Mouse (Mus musculus) heart, adult 8-10 months (tissue): ENCODE measurements around the gene Cttnbp2nl. TPM values are rescaled to one million over a fixed set of nuclear protein-coding genes. Genes with fewer than 3 reads are reported as not detected.

Experiments
- DNase-seq: peaks from one replicate; pipeline ENCODE4 v3.0.0; 2022; ENCODE audit warnings: low spot score
- total RNA-seq, 4 experiments: library from RNA; stranded (reverse); gene quantifications; 2 replicates each; pipeline ENCODE4 v1.2.4; 2022

The Cttnbp2nl gene
- total RNA-seq, 4 experiments from 2014 or later, result 14.0 to 21.4 (median 15.6) TPM

DNA sequence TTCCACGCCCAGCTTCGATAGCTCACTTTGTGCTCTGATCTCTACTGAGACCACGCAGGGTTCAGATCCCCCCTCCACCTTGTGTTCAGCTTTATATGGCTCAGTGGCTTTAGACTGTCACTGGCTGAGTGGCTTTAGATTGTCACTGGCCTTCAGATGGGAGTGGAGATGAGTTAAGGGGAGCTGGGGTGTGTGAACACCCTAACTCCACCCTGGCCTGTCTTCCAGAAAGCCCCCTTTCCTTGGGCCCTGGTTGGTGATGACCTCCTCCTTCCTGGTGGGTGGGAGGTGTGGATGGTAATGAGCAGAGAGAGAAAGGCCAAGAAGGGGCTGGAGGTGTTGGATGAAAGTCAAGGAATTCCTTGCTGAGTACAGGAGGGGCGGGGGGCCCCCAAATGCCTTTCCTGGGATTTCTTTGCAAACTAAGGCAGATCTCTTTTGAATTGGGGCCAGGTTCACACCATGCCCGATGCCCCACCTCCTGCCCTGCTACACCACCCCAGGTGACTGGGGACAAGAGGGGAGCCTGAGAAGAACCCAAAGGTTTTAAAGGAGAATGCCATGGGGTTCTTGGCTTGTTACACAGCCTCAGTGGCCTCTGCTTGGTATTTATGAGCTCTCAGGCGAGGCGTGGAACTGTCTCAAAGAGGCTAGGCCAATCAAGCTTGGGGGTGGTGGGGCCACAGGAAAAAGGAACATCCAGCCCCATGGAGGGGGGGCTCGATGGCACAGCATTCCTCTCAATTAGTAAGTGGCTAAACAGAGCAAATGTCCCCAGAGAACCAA, 87.7 kb downstream of the Cttnbp2nl start:
- no peak for DNase-seq

DNA sequence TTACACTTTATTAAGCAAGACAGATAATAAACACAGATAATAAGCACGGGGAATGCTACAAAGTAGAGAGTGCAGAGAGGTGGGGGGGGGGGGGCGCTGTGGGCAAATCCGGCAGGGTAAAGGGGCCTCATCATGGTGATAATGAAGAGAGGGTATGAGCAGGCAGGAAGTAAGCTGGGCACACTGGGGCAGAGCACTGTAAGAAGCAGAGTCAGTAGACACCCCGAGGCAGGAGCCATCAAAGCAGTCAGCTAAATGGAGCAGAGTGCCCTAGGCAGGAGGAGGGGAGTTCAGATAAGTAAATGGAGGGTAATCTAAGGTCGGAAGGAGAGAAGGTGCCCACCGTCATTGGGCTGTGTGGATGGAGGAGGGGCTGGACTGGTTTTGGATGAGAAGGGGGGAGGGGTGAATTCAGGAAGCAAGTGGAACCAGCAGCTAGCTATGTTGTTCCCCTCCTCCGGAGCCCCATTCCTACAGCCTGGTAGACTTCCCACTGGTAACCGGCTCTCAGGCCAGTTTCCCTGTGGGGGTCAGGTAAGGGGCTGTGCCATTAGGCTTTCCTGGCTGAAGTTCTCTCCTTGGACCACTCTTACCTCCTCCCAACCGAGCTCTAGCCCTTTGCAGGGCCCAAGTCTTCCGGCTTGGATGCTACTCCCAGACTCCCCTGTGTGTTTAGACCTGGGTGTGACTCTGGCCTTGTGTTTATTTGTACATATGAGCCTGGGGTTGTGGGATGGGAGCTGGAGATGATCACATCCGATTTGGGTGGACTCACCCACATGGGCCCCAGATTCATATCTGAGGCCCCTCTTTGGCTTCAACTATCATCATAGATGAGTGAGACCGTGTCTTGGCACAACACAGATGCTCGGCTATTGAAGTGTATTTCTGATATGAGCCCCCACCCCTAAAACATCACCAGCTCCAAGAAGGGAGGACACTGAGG, 89.3 kb downstream of the Cttnbp2nl start:
- DNase-seq, result no peak

DNA sequence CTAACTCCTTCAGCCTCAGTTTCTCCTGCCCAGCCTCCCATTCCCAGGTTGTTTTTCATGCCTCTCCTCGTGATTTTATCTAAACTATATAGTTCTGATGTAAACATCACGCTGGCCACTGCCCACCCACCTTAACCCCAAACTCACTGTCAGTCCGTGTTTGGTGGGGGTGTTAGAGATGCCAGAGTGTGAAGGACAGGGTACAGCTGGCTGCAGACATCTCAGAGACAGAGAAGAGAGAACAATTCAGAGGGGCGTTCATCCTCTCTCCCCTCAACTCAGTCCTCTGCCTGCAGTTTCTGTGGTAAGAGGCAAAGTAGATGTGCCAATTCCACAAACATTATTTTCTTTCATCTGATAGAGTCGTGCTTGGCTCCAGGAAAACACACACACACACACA, 90.1 kb downstream of the Cttnbp2nl start:
- no peak for DNase-seq

DNA sequence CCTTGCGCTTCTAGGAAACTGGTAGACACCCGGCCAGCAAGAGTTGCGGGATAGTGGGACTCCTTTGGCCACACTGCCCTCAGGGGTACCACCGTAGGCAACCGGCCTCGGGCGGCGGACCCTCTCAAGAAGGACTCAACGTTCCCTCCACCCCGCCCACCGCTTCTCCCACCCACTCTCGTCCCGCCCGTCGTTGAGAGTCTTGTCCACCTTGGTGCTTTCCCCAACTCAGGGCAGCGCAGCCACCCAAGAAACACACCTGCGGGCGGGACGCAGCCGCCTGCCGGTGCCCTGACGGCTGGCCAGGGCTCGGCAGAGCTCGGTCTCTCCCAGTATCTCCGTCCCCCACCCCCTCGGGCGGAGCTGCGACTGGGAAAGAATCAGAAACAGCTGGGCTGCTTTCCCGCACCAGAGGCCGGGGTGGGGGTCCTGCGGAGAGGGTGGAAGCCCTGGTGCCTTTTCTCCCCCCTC, 90.8 kb downstream of the Cttnbp2nl start:
- DNase-seq, result no peak

DNA sequence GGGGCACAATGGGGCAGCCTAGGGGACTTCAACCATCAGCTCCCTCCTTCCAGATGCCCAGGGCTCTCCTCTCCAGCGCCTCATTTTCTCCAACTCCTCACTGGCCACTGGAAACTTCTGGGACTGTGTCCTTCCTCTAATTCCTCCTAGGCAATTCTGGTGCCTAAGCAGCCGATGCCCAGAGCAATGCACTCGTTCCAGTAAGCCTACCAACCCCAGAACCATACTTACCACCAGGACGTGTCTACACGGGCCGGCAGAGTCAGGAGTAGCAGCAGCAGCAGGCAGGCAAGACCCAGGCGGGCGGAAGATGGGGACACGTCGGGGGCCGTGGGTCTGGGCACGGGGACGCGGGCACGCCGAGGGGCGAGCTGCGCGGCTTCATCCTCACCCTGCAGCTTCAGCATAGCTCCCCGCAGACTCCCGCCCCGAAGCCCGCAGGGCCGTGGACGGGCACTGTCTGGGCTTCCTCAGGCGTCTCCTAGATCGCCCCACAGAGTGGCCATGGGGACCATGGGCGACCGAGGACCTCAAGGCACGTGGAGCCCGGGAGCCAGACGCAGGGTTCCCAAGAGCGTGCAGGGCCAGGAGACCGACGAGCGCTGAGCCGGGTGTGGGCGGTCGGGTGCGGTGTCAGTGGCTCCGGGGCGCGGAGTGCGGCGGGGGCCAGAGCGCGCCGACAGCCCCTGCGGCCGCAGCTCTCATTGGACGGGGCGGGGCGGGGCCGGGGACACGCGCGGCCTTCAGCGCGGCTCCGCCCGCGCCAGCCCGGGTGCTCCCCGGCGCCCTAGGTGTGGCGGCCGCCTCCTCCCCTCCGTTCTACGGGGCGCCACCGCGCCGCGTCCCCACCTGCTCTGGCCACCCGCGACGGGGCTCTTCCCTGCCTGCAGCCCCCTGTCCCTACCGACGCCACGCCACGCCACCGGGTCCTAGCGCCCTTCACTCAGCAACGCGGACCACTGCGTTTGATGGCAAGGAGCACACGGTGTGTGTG, 91.6 kb downstream of the Cttnbp2nl start, which contains the start of gene Wnt2b:
TSS of gene Wnt2b (minus strand) at position 856 of the 994 bp plus-strand sequence.
- DNase-seq, result no peak

DNA sequence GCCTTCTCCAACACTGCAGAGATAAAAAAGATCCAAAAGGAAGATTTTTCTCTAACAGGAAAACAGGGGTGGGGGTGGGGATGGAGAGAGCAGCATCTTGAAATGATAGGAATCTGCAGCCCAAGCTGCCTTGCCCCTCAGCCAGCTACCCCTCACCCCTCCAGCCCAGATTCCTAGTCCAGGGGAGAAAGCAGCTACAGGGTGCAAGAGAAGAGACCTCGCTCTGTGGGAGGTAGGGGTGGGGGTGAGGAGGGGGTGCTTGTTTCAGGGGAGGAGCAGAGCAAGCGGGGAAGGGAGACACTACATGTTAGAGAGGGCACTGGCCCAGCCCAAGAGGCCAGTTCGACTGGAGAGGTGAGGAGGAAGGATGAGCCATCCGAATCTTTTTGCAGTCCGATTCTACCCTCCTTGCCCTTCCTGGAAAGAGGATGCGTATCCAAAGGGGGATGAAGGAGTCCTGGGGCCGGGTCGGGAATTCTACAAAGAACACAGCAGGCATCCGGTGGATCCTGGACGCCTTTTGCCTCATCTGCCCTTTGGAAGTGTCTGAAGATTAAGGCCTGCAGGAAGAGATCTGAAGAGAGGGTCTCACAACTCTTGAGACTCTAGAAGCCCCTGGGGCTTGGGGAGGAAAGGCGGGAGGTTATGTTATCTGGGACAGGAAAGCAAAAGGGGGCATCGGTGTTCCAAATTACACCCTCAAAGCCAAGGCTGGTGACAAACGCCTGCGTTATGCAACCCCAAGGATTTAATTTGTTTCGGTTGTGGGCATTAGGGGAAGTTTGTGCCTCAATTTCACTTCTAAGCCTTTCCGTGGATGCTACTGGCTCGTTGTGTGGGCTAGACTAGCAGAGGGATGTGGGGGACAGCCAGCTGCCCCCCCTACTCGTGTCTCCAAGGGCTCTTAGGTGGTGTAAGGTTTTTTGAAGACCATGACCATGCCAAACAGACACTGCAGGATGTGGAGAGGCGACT, 92.6 kb downstream of the Cttnbp2nl start:
- no peak for DNase-seq

DNA sequence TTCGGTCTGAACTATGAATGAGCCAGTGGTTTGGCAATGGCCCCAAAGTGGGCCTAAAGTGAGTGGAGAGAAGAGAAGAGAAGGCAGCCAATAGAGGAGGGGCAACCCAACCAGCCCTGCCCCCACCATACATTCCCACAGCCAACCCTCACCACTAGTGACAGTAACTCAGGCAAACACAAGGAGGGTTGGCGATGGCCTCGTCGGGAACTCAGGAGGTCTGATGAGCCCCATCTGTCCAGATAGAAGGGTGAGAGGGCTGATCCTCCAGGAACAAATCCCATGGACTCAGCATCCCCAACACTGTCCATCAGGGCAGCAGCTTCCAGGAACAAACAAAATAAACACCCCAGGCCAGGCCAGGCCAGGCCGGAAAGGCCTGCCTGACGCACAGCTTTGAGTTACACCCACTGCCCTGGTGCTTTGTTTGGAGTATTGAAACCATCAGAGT, 96.8 kb downstream of the Cttnbp2nl start:
- no peak for DNase-seq

DNA sequence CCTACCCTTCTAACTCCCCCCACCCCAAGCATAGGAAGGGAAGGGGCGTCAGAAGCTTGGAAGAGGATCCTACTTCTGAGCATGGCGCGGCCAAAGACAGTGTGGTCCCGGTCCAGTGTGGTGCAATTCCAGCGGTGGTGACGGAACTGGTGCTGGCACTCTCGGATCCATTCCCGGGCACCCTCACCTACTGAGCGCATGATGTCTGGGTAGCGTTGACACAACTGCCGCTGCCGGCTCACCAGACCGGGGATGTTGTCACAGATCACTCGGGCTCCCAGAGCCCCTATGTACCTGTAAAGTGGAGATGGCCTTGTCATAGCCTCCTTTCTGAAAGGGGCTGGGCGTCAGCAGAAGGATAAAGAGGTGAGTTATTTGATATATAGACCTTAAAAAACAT, 98.4 kb downstream of the Cttnbp2nl start:
- no peak for DNase-seq

DNA sequence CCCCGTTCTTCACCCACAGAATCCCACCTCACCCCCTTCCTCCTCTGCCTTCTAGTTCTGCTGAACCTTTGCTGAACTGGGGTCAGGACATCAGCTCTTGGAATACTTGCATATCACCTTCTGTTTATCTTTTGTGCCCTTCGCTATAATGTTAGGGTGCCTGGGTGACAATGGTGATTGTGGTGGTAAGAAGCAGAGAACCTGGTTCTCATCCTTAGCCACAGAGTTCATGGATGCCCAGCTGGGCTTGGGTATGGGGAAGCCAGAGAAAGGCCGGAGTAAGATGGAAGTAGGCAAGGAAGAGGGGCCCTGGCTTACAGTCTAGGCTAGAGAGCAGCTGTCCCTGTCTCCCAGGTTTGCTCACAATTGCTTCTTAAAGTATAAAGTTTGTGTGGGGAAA, 98.8 kb downstream of the Cttnbp2nl start:
- no peak for DNase-seq

DNA sequence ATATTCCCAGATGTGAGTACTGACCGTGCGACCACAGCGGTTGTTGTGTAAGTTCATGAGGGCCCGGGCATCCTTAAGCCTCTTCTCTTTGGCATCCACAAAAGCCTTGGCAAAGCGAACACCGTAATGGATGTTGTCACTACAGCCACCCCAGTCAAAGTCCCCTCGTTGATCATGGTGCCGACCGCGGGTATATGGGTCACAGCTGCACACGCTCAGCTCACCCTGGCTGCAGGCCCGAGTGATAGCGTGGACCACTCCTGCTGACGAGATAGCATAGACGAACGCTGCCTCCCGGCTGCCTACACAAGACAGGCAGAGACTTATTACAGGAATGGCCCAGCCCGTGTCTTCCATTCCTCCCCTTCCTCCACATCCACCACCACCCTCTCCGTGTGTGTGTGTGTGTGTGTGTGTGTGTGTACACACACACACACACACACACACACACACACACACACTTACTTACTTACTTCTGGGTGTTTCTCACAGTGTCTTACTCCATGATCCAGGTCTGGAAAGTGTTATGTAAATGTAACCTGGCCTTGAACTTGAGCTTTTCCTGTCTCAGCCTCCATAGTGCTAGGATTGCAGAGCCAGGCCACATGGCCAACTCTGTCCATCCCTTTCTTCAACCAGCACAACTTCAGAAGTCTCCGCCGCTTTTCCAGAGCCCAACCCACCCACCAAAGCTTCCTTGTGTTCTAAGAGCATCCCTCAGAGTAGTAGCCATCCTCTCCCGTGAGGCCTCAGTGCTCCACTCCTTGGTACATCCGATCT, 99.9 kb downstream of the Cttnbp2nl start:
- no peak for DNase-seq

Other genes starting within 250 kb of the Cttnbp2nl start
- 10 to 100 TPM in 1 of 4 experiments, 1 to 10 TPM in 3; 3.6 to 10.0 (median 6.6) TPM for gene Mov10, start 234.6 kb downstream of the Cttnbp2nl start, total RNA-seq
- gene St7l, start 189.1 kb downstream of the Cttnbp2nl start, total RNA-seq, result 10 to 100 TPM; 16.8 to 20.1 (median 17.3) TPM
- 10 to 100 TPM; 24.7 to 32.7 (median 29.6) TPM for gene Capza1, start 188.6 kb downstream of the Cttnbp2nl start, total RNA-seq
- 1 to 10 TPM in 1 of 4 experiments, under 1 TPM in 3; 0.38 to 2.0 (median 0.60) TPM for gene Wnt2b, start 91.2 kb downstream of the Cttnbp2nl start, total RNA-seq
- gene 4930564D02Rik, start 13.7 kb upstream of the Cttnbp2nl start, total RNA-seq, result not detected